Mouse (Mus musculus): Measurements from ENCODE around the gene Tk2.

DNA sequence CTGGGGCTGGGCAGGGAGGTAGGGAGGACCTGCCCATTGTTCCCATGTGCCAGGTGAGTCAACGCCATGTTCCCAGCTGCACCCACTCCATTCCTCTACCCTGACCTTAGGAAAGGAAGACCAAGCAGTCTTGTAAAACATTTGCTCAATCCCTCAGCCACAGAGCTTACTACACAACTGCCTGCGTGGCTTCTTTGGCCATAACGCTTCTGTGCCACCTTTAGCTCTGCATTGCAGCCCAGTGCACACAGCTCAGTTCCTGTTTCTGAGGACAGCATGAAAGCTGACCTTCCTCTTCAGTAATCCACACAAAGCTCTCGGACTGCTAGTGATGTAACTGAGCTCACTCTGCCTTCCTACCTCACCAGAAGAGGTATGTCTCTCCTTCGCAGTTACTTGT, 15.4 kb downstream of the Tk2 start:
- TF ChIP-seq CTCF (IDR thresholded peaks at IDR 0.05; ENCODE audit: low read depth) (no peak), EP300 (IDR thresholded peaks at IDR 0.05; ENCODE audit: low read depth) (no peak)
